ENCODE assay signal across 8 mouse cellular contexts in the genomic region with DNA sequence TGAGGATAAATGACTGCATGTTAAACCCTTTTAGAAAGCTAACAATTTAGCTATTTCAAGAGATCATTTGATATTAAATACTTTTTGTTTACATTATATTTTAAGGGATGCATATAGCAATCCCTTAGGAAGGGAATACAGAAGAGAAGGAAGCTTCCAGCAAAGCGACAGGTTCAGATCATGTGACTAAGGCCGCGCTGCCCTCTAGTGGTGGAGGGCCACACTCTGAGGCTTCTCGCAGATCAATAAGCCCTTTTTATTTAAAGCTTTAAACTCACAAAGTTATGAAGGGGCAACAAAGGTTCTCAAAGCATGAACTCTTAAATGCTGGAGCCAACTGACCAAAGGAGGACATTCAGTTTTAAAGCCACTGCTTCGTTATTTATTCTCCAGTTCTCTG. TPM values are rescaled to one million over a fixed set of nuclear protein-coding genes. Genes with fewer than 3 reads are reported as not detected.
DNase-seq lines count a peak whose midpoint lies in the region; ATAC-seq and TF ChIP-seq lines count a peak whose summit lies in the region.

No protein-coding gene starts in this region.

- peak; percentile 65 for TF ChIP-seq CTCF in forebrain, postnatal 0 days (IDR thresholded peaks at IDR 0.05; ENCODE audit: low read depth)

- H3K36me3 ChIP-seq in forebrain, postnatal 0 days (ENCODE audit: insufficient read depth), result no peaks in the 10 kb centered on the region

- H3K9me3 ChIP-seq in forebrain, postnatal 0 days (ENCODE audit: low read length), result no peaks in the 10 kb centered on the region

- H3K9ac ChIP-seq in forebrain, postnatal 0 days, result no peak overlapping the region

- no peaks in the 10 kb centered on the region for H3K4me1 ChIP-seq in forebrain, postnatal 0 days (ENCODE audit: insufficient read depth)

- 29% methylated on average over 5 of the region's 5 CpGs for WGBS in forebrain, postnatal 0 days

- H3K4me3 ChIP-seq in forebrain, postnatal 0 days (ENCODE audit: low read depth, low read length), result no peak overlapping the region

- peak; percentile 71 for DNase-seq in embryo, embryonic 10 days (ENCODE audit: low spot score)
- no peak for DNase-seq in embryo, embryonic 9.5 days (ENCODE audit: extremely low spot score)
- peak; percentile 64 for DNase-seq in A20 (ENCODE audit: low read depth, low spot score)
- peak; percentile 77 for DNase-seq in adrenal gland, postnatal 25 days
- peak; percentile 31 for DNase-seq in forebrain, postnatal 0 days
- peak; percentile 70 to 82 for DNase-seq in kidney, postnatal 25 days
- DNase-seq in lung, postnatal 10 days, result peak; percentile 69
- DNase-seq in spleen, postnatal 36 days (ENCODE audit: low spot score in 2 of 2), result peak; percentile 28 to 32

- no peak for ATAC-seq in forebrain, postnatal 0 days

- H3K27me3 ChIP-seq in forebrain, postnatal 0 days (ENCODE audit: insufficient read depth, low read length), result no peaks in the 10 kb centered on the region

- H3K27ac ChIP-seq in forebrain, postnatal 0 days (ENCODE audit: low read depth, low read length), result no peak overlapping the region

- H3K4me2 ChIP-seq in forebrain, postnatal 0 days (ENCODE audit: low read depth), result no peak overlapping the region

RNA-seq across cellular contexts. Expression of a gene that starts 39.4 kb away (rescaled TPM):
- 10.4 and 11.6 TPM in 2 replicates for total RNA-seq in adrenal gland, postnatal 25 days (2021)
- total RNA-seq in forebrain, postnatal 0 days (2014; rRNA removed), result 11.2 and 12.2 TPM in 2 replicates
- polyA plus RNA-seq in forebrain, postnatal 0 days (2015; fragmentation: Nextera tagmentation; extraction: Ambion mirVana), result 4.7 and 5.6 TPM in 2 replicates
